Mouse (Mus musculus) G1E (cell line): ENCODE measurements around the gene Adgrf5. TPM values are rescaled to one million over a fixed set of nuclear protein-coding genes. Genes with fewer than 3 reads are reported as not detected.
"Not testable (repeated sequence)": the region's sequence is repeated elsewhere in the genome, so short reads cannot be mapped to it uniquely, and the experiment has no call there.

Experiments used
- ATAC-seq: 2 replicates; pipeline ENCODE4 v1.8.0; 2016; ENCODE audit warnings: mild to moderate bottlenecking; ENCODE audit not compliant: insufficient number of reproducible peaks, poor library complexity, low FRiP score, severe bottlenecking; ENCODE audit errors: extremely low read depth
- DNase-seq: peaks from one replicate; pipeline ENCODE4 v3.0.0; 2012; ENCODE audit warnings: low spot score
- H3K27me3 ChIP-seq: 2 replicates; pipeline ENCODE4 v1.6.1; 2012; ENCODE audit warnings: mild to moderate bottlenecking, low read length, inconsistent platforms; ENCODE audit not compliant: insufficient read depth
- H3K36me3 ChIP-seq: replicated peaks from 2 replicates; pipeline ENCODE3; 2012; ENCODE audit warnings: mild to moderate bottlenecking, inconsistent platforms
- H3K4me1 ChIP-seq: 2 replicates; pipeline ENCODE4 v1.6.1; 2012; ENCODE audit warnings: low read depth, low read length, inconsistent platforms, mixed read lengths; ENCODE audit not compliant: insufficient read depth
- H3K4me3 ChIP-seq: 2 replicates; pipeline ENCODE4 v1.5.1; 2012; ENCODE audit warnings: low read depth, mild to moderate bottlenecking, inconsistent platforms, low read length, moderate library complexity, mixed read lengths
- H3K9me3 ChIP-seq: replicated peaks from 2 replicates; pipeline ENCODE4 v1.6.1; 2012; ENCODE audit warnings: inconsistent platforms
- CTCF ChIP-seq: IDR thresholded peaks from 2 replicates; pipeline ENCODE4 v1.5.1; 2012; ENCODE audit warnings: low read depth, low read length, inconsistent platforms, mixed read lengths
- GATA1 ChIP-seq: IDR thresholded peaks from 2 replicates; pipeline ENCODE4 v1.6.1; 2012; ENCODE audit warnings: borderline replicate concordance, low read length, inconsistent platforms, mixed read lengths
- GATA2 ChIP-seq: IDR thresholded peaks from 2 replicates; pipeline ENCODE4 v1.6.1; 2012; ENCODE audit warnings: low read depth, low read length, inconsistent platforms, borderline replicate concordance
- POLR2AphosphoS5 ChIP-seq: IDR thresholded peaks from 2 replicates; pipeline ENCODE4 v1.6.1; 2012; ENCODE audit warnings: low read depth, low read length, inconsistent platforms; ENCODE audit not compliant: insufficient replicate concordance
- TAL1 ChIP-seq: conservative IDR thresholded peaks from 2 replicates; pipeline ENCODE4 v1.6.1; 2012; ENCODE audit warnings: low read depth, low read length, inconsistent platforms, mixed read lengths
- polyA plus RNA-seq: library from polyadenylated mRNA; stranded (reverse); fragments of >175 nt; gene quantifications from 2 replicates; pipeline ENCODE4 v1.2.3, GENCODE M21; 2012
- total RNA-seq, 2 experiments: library from RNA; stranded (forward) in 1 of 2; stranded (reverse) in 1 of 2; fragments of 200-1000 nt in 1 of 2; fragments of >200 nt in 1 of 2; fragmentation: Nextera tagmentation in 1 of 2; gene quantifications; 2 replicates each; pipeline ENCODE4 v1.2.3; 2014 to 2017

Adgrf5 gene
- total and polyA plus RNA-seq, 3 experiments = 0.05 TPM; not detected in 2

DNA sequence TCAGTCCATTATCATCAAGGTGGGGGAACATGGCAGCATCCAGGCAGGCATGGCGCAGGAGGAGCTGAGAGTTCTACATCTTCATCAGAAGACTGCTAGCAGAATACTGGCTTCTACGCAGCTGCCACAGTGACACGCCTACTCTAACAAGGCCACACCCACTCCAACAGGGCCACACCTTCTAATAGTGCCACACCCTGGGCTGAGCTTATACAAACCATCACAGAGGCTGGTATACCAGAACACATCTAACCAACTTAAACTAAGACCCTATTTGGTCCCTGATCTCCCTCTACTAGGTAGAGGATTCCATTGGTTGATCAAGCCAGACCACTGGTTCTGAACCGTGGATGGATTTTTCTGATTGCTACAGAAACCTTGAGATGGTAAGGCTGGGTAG is 112.3 kb downstream of the Adgrf5 start:
- no peak for DNase-seq
- TF ChIP-seq GATA1 (no peak), CTCF (no peak), GATA2 (no peak), POLR2AphosphoS5 (no peak), TAL1 (no peak)
- no peaks in the 10 kb centered on the region for H3K36me3 ChIP-seq
- no peaks in the 10 kb centered on the region for H3K27me3 ChIP-seq
- H3K4me1 ChIP-seq = no peaks in the 10 kb centered on the region
- no peak for ATAC-seq
- peaks cover 54% of the 10 kb centered on the region for H3K9me3 ChIP-seq
- H3K4me3 ChIP-seq = no peak overlapping the region

DNA sequence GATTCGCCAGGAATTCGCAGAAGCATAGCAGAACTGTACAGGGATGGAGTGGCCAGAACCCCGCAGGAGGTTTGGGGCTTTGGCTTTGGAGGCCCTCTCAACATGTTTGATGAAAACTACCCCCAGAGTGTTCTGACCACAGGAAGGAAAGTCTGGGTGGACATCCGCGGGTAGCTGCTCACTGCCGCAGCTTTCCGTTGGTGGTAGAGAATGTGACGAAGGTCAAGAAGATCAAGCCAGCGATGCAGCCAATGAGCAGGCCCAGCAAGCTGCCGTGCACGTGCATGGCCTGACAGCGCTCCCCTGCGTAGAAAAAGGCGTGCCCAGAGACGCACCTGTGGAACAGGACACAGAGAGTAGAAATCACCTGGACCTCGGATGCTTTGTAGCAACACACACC is 114.5 kb downstream of the Adgrf5 start:
- Histone ChIP-seq H3K4me1 (no peaks in the 10 kb centered on the region), H3K4me3 (no peak overlapping the region), H3K9me3 (peaks cover 57% of the 10 kb centered on the region), H3K36me3 (no peaks in the 10 kb centered on the region), H3K27me3 (no peaks in the 10 kb centered on the region)
- DNase-seq (no peak), ATAC-seq (no peak)
- no peak for TF ChIP-seq POLR2AphosphoS5
- TF ChIP-seq GATA1 = no peak
- no peak for TF ChIP-seq TAL1
- TF ChIP-seq CTCF = no peak
- no peak for TF ChIP-seq GATA2

DNA sequence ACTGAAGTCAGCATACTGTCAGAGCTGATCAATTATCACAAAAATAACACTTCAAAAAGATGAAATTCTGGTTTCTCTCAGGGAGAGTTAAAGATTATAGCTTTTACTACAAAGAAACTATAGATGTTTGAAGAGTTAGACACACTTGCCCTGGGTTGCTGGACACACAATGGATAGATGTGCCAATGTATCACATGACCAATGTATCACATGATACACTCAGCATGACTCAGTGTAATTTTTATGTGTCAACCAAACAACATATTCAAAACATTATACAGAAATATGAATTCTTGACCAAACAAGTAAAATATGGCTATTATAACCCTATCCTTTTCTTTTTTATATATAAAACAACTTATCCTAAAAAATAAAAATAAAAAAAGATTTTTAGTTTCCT is 117.4 kb downstream of the Adgrf5 start:
- Histone ChIP-seq H3K9me3 (peaks cover 40% of the 10 kb centered on the region), H3K36me3 (no peaks in the 10 kb centered on the region), H3K4me1 (no peaks in the 10 kb centered on the region), H3K4me3 (no peak overlapping the region), H3K27me3 (no peaks in the 10 kb centered on the region)
- no peak for DNase-seq
- TF ChIP-seq GATA2 = no peak
- TF ChIP-seq CTCF = no peak
- no peak for TF ChIP-seq POLR2AphosphoS5
- TF ChIP-seq TAL1 = no peak
- no peak for ATAC-seq

DNA sequence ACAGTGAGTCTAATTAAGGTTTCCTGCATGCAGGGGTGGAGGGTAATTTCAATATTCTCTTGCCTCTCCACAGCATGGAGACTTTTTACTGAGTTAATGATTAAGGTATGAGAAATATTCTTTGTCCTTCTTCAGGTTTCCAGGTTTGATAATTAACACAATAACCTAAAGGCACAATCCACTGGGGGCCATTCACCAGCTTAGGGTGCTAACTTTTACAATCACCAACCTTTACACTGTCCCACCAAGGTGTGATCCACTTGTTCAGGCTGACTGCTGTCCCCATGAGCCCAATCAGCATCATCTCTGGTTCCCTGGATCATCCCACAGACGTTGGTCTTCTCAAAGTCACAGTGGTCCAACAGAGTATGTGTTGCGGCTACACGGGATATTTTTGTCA is 125.7 kb downstream of the Adgrf5 start:
- DNase-seq (no peak), ATAC-seq (no peak)
- no peaks in the 10 kb centered on the region for H3K4me1 ChIP-seq
- H3K9me3 ChIP-seq = peaks cover 16% of the 10 kb centered on the region
- no peak overlapping the region for H3K4me3 ChIP-seq
- no peak for TF ChIP-seq GATA1
- TF ChIP-seq CTCF = no peak
- no peaks in the 10 kb centered on the region for H3K36me3 ChIP-seq
- no peaks in the 10 kb centered on the region for H3K27me3 ChIP-seq

DNA sequence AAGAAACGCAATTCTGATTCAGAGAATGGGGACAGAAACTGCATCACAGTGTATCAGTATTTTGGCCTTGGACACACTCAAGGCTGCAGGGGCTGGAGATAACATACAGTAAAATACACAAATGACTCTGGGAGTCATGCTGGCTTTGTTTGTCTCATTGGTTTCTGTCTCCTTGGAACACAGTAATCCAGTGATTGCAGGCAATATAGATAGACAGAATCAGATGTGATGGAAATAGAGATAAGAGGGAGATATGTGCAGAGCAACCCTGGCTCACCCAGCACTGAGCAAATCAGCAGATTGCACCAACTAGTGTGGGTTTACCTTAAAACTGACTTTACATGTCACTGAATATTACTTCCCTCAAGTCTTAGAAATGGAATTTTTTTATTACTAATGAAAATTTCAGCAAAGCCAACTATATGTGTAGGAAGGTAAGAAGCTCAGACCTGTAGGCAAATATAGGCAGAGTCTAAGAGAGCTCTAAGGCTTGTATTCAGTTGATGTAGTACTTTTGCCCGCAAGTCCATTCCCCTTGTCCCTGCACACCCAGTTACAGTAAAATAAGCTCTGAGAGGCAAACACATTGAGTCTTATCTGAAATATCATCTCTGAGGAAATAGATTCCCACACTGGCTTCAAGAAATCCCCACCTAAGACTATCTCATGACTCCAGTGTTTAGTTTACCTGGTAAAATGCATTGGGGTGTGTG is 128.3 kb downstream of the Adgrf5 start:
- H3K4me3 ChIP-seq = no peak overlapping the region
- DNase-seq (no peak), ATAC-seq (no peak)
- H3K9me3 ChIP-seq = peaks cover 20% of the 10 kb centered on the region
- TF ChIP-seq TAL1 (no peak), CTCF (no peak), GATA1 (no peak), POLR2AphosphoS5 (no peak), GATA2 (no peak)
- H3K4me1 ChIP-seq = no peaks in the 10 kb centered on the region
- no peaks in the 10 kb centered on the region for H3K27me3 ChIP-seq
- H3K36me3 ChIP-seq = no peaks in the 10 kb centered on the region

DNA sequence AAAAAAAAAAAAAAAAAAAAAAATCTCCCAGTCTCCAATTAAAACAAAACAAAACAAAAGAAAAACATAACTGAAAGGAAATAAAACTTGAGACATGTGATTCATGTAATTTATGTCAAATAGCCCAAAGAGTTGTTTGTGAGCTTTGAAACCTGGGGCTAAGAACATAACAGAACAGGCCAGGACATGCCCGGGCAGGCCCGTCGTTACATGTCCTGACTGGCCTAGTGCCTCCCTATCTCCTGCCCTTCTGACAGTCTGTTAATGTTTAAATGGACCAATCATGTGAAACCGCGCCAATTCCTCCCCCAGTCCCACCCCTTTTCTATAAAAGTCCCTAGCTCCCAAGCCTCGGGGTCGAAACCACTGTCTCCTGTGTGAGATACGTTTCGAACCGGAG is 130.1 kb downstream of the Adgrf5 start:
- not testable (repeated sequence) for DNase-seq, H3K4me3 ChIP-seq, ATAC-seq, H3K27me3 ChIP-seq, H3K36me3 ChIP-seq, H3K4me1 ChIP-seq
- peaks cover 26% of the 10 kb centered on the region for H3K9me3 ChIP-seq

DNA sequence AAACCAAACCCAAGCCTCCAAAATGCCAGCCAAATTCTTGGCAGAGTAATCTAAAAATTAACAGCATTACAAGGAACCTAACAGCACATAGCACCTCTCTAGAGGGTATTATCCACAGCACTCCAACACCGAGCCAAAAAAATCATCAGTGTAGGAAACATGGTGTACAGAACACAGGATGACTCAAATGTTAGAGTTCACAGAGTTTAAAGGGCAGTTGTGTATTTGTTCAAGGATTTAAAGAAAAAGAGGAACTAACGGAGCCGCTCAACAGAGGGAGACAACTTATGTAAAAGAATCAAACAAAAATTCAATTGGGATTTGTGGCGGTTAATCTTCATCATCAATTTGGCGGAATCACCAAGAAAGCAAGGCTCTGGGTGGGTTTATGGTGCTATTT is 135.3 kb downstream of the Adgrf5 start:
- Histone ChIP-seq H3K36me3 (no peaks in the 10 kb centered on the region), H3K4me1 (no peaks in the 10 kb centered on the region), H3K4me3 (no peak overlapping the region), H3K27me3 (no peaks in the 10 kb centered on the region), H3K9me3 (peaks cover 31% of the 10 kb centered on the region)
- DNase-seq (no peak), ATAC-seq (no peak)
- TF ChIP-seq GATA2 = no peak
- no peak for TF ChIP-seq POLR2AphosphoS5
- TF ChIP-seq TAL1 = no peak
- TF ChIP-seq CTCF = no peak
- TF ChIP-seq GATA1 = no peak
